Mouse (Mus musculus): ENCODE results near the gene Them7.
A peak's percentile ranks its signal among the peaks of the same experiment; 100 is the strongest.

The Them7 gene

DNA sequence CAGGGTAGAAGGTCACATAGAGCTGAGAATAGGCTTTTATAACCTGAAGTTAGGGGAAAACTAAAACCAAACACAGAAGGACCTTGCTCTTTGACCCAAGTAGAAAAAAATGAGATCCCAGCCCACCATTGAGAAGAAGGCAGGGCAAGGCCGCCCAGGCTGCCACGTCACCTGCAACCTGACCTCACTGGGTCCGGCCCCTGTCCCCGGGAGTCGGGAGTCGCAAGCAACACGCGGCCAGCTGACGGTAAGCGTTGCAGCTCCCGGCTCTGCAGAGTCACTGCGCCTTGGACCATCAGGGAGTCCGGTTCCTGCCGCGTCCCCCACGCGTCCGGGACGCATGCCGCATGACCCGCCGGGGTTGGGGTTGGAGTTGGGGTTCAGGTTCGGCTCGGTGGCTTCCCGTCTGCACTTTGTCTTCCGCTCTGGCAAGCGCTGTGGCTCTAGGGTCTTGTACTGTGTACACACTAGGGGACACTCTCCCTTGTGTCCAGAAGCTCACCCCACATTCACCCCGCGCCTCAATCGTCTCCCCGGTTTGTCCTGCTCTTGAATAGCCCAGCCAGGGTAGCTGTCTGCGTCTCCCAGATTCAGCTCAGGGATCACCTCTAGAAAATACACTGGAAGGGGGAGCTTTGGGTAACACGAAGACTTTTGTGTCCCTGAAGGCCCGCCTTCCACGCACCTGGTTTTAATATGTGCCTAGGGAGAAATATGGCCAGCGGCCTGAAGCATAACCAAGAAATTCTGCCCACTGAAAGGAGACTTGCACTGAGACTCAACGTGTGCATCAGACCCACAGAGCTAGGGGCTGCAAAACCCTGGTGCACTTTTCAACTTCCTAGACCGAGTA is at the start of gene Them7:
Them7 (plus strand) TSS at position 187 of the 853 bp plus-strand sequence.
- no peak for DNase-seq (ENCODE audit: low read depth)

DNA sequence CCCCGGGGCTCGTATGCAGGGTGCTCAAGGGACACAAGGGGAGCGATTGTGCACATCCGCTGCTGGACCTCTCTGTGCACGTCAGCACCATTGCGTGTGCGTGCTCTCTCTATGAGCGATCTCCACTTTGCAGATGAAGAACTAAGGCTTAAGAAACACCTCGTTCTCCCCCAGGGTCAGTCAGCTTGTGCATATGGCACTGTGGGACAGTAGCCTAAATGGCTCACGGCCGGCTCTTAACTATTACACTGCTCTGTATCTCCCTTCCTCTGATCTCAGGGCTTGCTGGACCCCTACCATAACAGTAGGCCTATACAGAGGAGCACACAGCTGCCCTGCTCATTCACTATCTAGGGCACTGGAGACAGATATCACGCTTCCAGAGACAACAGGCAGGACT is 45.2 kb upstream of the Them7 start:
- no peak for DNase-seq (ENCODE audit: low read depth)

DNA sequence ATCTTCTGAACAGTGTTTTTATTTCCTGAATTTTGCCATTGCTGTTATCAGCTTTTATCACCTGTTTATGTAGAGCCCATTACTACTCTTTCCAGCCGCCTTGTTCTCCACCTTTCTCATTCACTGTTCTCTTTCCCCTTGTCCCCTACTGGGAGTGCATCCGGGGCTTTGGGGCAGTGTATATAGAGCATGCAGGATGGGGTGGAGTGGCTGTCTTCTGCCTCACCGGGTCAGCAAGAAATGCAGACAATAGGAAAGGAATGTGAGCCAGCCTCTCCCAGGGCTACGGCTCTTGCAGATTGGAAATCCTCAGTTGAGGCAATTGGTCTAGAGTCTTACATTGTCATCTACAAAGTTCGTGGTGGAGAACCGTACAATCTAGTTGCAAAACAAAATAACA is 41.6 kb upstream of the Them7 start:
- DNase-seq (ENCODE audit: low read depth) = no peak

DNA sequence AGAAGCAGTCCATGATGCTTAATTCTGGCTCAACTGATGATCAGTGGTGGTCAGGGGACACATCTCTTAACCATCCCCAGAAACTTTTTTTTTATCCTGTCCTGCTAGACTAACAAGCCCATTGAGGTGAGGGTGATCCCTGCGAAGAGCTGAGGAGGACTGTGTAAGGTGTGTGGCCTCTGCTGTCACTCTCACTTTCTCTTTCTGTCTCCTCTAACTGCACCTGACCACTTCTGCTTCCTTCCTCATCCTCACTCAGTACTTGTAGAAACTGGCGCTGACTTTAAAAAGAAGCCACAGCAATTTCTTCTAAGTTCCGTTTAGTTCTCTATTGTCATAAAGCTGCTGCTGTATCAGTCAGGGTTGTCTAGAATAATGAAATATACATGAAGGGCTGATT is 39.0 kb upstream of the Them7 start:
- DNase-seq (ENCODE audit: low read depth) = no peak

DNA sequence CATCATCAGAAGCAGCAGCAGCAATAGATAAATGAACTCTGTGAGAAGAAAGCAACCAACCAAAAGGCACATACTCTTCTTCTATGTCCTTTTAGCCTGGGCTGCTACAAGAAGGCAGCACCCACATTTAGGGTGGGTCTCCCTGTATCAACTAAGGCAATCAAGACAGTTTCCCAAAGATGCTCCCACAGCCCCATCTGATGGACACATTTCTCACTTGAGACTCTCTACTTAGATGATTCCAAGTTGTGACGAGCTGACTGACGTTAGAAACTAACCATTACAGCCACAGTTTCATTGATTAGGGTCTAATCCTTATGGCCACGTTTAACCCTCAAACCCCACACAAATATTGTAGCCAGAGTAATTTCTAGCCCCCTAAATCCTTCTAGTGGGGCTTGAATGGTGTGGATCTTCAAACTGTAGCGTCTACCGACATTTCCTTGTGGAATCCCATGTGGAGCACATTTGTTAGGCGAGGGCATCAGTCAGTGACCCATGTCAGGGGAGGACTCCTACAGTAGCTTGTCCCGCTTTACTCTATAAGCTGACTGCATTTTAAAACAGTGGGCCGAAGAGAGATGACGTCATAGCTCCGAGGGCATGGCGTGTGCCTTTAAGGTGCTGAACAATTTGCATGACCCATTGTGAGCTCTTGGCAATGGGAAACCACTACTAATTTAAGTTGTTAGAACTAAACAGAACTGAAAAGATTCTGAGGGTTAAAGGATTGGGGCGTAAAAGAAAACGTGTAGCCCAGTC is 38.2 kb upstream of the Them7 start:
- DNase-seq (ENCODE audit: low read depth) = no peak

DNA sequence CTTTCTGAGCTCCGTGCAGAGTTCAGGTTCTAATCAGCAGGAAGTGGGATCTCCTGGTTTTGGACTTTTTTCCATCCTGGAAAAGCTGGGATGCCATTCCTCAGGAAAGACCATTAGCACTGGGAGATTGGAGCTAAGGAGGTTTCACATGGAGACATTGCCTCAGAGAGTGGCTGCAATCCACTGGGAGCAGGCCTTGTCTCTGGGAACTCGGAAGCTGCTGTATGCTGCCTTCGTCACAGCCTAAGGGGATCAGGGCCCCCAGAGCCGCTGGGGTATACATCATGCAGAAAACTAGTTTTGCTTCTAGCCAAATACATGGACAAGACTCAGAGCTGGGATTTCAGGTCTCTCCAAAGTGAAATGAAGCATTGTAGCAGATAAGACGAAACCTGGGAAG is 37.5 kb upstream of the Them7 start:
- no peak for DNase-seq (ENCODE audit: low read depth)

DNA sequence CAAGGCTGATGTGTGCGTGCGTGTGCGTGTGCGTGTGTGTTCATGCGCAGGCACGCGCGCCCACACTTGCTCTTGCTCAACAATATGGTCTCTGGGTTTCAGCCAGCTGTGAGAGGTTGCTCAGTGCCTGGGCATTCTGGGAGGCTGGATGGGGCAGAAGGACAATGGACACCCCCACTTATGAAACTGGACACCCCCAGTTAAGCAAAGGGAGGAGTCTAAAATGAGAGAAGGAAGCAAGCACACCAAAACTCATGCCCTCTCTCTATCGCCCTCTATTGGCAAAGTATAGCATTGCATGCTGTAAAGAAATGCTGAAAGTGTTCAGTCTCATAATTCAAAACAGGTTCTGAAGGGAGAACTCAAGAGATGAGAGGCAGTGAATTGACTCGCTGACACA is 35.9 kb upstream of the Them7 start:
- peak; percentile 19 for DNase-seq (ENCODE audit: low read depth)

DNA sequence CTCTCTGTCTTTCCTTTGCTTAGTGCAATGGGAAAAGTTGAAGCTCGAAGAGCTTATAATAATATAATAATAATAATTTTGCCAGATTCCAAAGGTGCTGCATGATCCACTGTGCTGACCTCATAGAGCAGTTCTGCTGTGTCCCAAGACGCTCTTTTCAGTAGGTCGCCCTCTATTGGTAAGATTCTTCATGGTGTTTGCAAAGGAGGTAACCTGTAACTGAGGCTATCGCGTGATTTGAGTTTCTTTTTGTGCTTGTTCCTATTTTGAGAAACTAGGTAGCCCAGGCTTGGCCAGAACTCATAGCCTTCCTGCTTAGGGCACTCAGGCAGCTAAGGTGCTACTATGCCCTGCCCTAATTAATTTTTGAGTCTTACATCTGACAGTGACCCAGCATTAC is 34.8 kb upstream of the Them7 start:
- no peak for DNase-seq (ENCODE audit: low read depth)

DNA sequence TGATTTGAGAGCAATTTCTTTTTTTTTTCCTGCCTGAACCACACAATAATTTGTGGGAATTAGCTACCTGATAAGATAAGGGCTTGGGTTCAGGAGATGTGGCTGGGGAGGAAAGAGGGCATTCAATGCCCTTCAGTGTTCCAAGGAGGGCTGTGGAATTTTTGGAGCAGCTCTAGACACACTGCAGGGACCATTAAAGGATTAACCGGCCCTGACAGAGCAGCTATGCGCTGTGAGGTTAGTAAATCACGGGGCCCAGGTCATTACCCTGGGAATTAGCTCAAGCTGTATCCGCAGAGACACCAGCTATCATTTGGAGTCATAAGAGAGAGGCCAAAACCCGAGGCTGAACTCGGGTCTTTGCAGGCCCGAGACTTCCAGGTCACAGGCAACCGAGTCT is 24.0 kb upstream of the Them7 start:
- no peak for DNase-seq (ENCODE audit: low read depth)

DNA sequence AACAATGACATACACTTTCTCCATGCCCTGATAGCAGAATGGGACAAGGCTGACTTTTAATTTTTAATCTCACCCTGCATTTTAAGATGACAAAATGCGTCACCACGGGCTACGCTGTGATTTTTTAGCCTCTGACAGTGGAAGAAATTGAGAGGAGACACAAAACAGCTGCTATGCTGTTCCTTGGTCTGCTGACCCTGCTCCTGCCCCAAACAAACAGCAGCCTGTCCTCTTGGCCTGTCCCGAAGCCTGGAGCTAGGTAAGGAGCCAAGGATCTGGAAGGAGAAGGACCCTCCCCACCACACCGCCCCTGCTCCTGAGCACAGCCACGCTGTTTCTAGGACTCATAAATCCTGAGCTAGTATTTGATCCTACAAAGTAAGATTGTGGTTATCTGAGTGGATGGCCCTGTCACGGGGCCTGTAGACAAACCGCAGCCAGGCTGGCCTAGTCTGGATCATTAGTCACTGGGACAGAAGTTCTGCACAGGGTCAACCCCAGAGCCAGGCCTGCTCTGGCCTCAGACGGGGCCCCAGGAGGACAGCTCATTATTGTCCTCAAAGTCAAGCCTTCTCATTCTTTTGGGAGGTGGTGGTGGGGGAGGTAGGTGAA is 17.5 kb upstream of the Them7 start:
- DNase-seq (ENCODE audit: low read depth) = no peak

DNA sequence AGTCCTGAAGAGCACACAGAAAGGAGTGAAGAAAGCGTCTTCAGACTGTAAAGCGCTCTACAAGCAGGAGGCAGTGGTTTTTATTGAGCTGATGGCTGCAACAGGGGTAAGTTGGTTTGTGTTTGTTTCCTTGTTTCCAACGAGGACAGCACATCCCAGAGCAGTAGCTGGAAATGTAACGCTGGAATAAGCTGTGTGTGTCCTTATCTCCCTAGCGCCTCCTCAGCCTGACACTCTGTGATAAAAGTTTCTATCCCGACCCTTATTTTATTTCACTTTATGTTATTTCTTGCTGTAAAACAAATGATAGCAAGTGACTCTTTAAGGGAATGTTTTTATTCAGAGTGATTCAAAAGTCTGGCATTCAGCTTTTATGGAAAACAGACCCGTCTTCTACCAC is 11.3 kb upstream of the Them7 start:
- no peak for DNase-seq (ENCODE audit: low read depth)

DNA sequence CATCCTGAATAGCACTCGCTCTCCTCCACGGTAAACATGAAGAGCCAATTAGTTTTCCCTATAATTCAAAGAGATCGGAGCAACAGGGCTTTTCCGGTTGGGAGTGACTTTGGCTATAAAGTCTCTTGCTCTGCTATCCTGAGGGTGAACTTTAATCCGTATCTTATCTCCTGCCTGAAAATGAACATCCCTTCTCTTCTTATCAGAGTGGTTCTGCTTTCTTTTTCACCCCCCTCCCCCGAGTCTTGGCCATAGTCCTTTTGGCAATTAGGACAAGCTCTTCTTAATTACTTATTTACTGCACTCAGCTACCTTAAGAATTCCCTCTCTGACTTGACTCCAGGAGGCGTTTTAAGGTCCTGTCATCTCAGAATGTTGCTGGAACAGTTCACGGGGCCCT is 8.2 kb upstream of the Them7 start:
- no peak for DNase-seq (ENCODE audit: low read depth)

DNA sequence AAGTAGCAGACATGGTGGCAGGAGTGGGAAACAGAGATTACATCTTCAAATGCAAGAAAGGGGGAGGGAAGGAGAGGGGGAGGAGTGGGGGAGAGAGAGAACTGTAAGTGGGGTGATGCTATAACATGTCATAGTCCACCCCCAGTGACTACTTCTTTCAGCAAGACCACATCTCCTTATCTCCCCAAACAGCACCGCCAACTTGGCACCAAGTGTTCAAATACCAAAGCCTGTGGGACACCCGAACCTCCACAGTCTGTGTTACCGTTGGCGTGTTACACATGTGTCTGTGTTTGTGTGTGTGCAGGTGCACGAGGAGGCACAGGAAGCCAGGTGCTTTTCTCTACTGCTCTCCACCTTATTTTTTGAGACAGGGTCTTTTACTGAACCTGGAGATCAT is 4.9 kb upstream of the Them7 start:
- no peak for DNase-seq (ENCODE audit: low read depth)

DNA sequence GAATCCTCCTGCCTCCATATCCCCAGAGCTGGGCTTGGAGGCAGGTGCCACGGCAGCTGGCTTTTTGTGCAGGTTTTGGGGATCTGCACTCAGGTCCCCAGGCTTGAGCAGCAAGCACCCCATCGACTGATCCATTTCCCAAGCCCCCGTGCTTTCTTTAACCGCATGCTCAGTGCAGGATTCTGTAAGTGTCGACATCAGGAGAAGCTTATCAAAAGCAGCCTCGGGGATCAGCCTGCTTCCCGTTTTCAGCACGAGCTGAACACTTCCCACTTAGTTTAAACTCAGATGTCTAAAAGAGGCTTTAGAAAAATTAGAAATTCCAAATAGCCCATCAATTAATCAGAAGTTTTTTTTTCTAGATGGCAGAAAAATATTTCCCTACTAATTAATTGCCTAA is 4.5 kb upstream of the Them7 start:
- no peak for DNase-seq (ENCODE audit: low read depth)

DNA sequence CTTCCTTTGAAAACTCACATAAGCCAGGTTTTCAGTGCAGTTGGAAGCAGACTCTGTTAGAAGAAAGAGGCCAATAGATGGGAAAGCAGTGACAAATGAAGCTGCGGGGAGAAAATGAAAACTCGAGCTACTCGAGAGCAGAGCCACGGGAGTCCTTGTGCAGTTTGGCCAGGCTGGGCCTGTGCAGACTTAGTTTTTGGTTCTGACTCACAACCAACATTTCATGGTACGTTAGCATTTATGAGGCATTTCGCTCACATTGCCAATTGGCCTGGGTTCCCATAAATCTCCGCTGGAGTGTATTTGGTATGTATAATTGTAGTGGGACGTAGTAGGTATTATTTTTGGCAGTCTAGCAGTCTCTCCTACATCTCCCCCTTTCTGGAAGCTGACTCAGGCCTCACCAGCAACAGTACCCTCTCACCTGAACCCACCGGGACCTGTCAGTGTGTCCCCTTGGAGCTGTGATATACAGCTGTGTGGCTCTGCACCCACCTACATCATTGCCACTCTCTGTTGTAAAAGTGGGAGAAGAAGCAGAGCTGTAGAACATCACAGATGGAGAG is 3.3 kb upstream of the Them7 start:
- no peak for DNase-seq (ENCODE audit: low read depth)

DNA sequence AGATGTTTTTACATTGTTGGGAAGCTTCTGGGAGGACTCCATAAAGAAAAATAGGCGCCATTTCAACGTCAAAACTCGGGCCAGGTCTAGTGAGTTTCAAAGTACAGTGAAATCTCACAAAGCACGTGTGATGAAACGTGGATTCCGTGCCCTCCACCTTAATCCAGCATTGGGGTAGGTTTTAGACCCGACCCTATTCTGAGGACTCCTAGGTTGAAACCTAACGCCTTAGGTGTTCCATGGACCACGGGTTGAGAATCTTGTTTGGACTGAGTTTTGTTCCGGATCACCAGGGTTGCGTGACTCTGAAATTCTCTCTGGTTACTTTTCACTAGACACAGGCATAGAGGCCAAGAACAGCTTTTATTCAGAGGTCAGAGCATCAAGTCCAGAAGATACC is 514 bp upstream of the Them7 start:
- no peak for DNase-seq (ENCODE audit: low read depth)

DNA sequence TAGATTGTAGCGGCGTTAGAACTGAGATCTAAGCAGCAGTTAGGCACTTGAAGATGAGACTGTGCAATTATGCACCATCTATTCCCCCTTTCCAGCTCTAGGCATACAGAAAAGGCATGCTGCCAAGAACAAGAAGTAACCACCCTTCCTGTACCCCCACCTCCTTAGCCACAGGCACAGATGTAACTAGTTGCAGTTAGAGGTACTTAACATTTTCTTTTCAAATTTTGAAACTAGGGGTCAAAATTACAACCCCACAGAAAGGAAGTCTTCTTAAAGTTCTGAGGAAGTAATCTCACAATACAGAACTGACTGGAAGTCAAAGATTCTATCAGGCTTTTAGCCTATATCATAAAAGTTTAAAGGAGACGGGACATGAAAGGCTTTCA is 861 bp downstream of the Them7 start:
- DNase-seq (ENCODE audit: low read depth) = no peak

DNA sequence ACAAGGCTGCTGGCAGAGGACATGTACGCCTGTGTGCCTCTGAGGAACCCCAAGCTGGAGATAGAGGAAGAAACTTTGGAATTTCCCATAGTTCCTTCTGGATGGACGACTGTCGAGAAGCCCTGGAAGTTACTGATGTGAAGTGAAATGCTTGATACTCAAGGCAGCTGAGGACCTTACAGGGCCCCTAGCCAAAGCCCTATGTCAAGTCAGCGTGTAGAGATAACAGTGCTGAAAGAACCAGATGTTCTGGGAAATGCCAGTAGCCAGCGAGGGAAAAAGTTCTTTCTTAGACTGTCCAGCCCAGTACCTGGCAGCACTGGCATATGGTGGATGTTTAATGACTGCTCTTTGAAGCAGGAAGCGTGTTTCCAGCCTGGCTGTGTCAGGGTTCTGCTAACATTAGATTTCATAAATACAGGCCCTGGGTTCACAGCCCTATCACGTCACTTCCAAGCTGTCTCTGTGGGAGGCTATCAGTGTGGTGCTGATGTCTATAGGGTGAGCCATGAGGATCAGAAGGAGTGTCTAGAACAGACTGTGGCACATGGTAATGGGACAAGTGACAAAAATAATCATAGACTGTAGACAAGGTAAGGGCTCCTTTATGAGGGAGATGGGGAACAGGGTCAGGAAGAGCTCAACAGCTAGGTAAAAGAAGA is 2.3 kb downstream of the Them7 start:
- DNase-seq (ENCODE audit: low read depth) = no peak

DNA sequence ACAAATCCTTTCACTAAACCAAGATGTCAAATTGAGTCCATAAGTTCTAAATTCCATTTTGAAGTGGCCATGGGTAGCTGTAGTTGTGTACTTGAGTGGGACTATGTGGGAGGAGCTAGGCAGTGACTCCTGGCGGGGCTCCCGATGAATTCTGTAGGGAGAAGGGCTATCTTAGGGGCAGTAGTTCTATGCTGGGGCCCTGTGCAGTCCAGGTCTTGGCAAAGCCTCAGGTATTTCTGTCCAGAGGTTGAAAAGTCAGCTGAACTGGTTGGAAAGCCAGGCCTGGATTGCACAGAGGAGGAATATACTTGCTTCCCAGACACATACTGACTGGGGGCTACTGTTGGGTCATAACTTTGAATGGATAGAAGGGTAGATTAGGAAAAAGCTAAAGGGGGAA is 4.3 kb downstream of the Them7 start:
- no peak for DNase-seq (ENCODE audit: low read depth)

DNA sequence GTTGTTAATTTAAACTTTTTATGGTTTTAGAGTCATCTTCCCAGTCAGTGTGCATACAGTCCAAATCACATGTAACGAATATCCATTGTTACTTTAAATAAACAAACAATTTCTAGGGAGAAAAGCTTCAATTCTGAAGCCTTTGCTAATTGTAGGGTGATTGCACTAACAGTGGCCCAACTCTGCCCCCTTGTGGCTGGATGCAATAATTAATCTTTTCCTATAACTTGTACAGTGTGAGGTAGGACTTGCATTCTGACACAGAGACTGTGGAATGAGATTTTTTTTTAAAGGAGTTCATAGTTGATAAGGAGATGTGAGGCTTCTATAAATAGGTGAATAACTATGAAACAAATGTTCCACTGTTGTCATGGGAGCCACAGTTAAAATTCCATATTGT is 6.2 kb downstream of the Them7 start:
- peak; percentile 17 for DNase-seq (ENCODE audit: low read depth)

DNA sequence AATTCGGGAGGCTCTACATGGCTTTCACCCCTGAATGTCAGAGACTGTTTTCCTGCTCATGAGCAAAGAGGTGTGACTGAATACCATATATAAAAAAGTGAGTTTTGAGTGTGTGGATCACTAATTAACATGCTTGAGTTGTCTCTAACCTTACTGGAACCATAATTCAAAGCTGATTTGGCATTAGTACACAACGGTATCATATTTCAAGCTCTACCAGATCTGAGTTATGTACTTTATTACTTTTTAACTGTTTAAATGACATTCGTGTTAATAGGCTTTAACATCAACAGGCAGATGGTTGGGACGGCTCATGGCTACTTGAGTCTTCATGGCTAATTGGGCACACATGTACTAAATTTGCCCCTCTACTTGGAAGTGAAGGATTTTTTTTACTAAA is 8.3 kb downstream of the Them7 start:
- DNase-seq (ENCODE audit: low read depth) = no peak

DNA sequence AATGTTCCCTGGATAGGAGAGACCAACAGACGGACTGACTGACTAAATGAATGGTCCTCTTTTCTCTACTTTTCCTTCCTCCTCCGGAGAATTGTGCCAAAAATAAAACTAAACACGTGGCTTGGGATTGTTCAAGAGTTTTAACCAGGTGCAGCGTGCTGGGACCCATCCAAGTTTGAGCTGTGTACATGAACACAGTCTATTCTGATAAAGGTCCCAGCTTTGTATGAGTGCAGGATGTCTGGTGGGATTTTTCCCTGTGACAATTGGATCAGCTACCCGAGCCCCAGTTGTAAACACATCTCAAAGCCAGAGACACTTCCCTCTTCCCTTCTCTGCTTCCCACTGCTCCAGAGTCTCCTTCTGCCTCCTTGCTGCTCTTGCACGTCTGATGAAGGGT is 10.2 kb downstream of the Them7 start:
- DNase-seq (ENCODE audit: low read depth) = no peak
